Mouse (Mus musculus) cerebellum, adult 2 months (tissue): ENCODE measurements at regions not wholly inside any gene's neighbourhood (a gene's known extent, or its start where the extent isn't known, plus 50 kb on each side); places are given as distances from the start of the nearest gene placed in this dataset.

ENCODE experiments used
- DNase-seq, 2 experiments: peaks; one replicate each; pipeline ENCODE4 v3.0.0; 2021
- H3K27ac ChIP-seq: fragments of 200-500 bp; 2 replicates; pipeline ENCODE4 v1.5.1; 2012; ENCODE audit warnings: low read length, control low read depth, inconsistent platforms; ENCODE audit not compliant: insufficient read depth
- H3K27me3 ChIP-seq: fragments of 200-500 bp; 2 replicates; pipeline ENCODE4 v1.6.1; 2012; ENCODE audit warnings: inconsistent platforms, mild to moderate bottlenecking, low read length, moderate library complexity; ENCODE audit not compliant: control insufficient read depth, insufficient read depth
- H3K4me1 ChIP-seq: fragments of 200-500 bp; 2 replicates; pipeline ENCODE4 v1.6.1; 2011; ENCODE audit warnings: low read length; ENCODE audit not compliant: control insufficient read depth, insufficient read depth
- H3K4me3 ChIP-seq: fragments of 200-500 bp; replicated peaks from 2 replicates; pipeline ENCODE3; 2011; ENCODE audit warnings: mild to moderate bottlenecking, low read depth, low read length, control low read depth; ENCODE audit not compliant: insufficient read depth
- CTCF ChIP-seq: fragments of 200-500 bp; IDR thresholded peaks from 2 replicates; pipeline ENCODE4 v1.5.1; 2011; ENCODE audit warnings: low read depth, mild to moderate bottlenecking, control low read depth, low read length, moderate library complexity, borderline replicate concordance; ENCODE audit not compliant: insufficient read depth
- POLR2A ChIP-seq: fragments of 200-500 bp; IDR thresholded peaks from 2 replicates; pipeline ENCODE4 v1.6.1; 2011; ENCODE audit warnings: low read length, control low read depth, borderline replicate concordance; ENCODE audit not compliant: insufficient read depth
- WGBS: fragments of 180-500 bp; shearing (Covaris S2); methylation state at CpG from one replicate; pipeline ENCODE4 v1.1.7; 2018; 5-methylcytosine and 5-hydroxymethylcytosine counted together

- no peaks in the 10 kb centered on the region for H3K4me1 ChIP-seq
- H3K4me3 ChIP-seq, result no peak overlapping the region
- H3K27me3 ChIP-seq, result no peaks in the 10 kb centered on the region
- TF ChIP-seq CTCF (no peak), POLR2A (no peak)
- 91% methylated on average over 4 of the region's 4 CpGs for WGBS
- H3K27ac ChIP-seq, result no peak overlapping the region
- DNase-seq, result no peak
These were observed 127.1 kb downstream of the Slc38a4 start for GRCm38 (mm10) chr15:96928692-96929091.

- Histone ChIP-seq H3K27me3 (no peaks in the 10 kb centered on the region), H3K4me1 (no peaks in the 10 kb centered on the region), H3K4me3 (no peak overlapping the region), H3K27ac (no peak overlapping the region)
- 86% methylated on average over 4 of the region's 4 CpGs for WGBS
- TF ChIP-seq CTCF (no peak), POLR2A (no peak)
- no peak for DNase-seq
These were observed 128.1 kb downstream of the Slc38a4 start for GRCm38 (mm10) chr15:96927674-96928073.

GRCm38 (mm10) chr15:96926660-96927059 is 129.1 kb downstream of the Slc38a4 start:
- TF ChIP-seq POLR2A (no peak), CTCF (no peak)
- DNase-seq, result no peak
- Histone ChIP-seq H3K27ac (no peak overlapping the region), H3K4me1 (no peaks in the 10 kb centered on the region), H3K4me3 (no peak overlapping the region), H3K27me3 (no peaks in the 10 kb centered on the region)
- WGBS, result 23% methylated on average over 1 of the region's 1 CpGs

GRCm38 (mm10) chr15:96916586-96916985 is 139.2 kb downstream of the Slc38a4 start:
- no peak overlapping the region for H3K27ac ChIP-seq
- H3K4me1 ChIP-seq, result no peaks in the 10 kb centered on the region
- no peak for TF ChIP-seq CTCF
- TF ChIP-seq POLR2A, result no peak
- H3K27me3 ChIP-seq, result no peaks in the 10 kb centered on the region
- WGBS, result 75% methylated on average over 7 of the region's 7 CpGs
- H3K4me3 ChIP-seq, result no peak overlapping the region
- DNase-seq, result no peak

- Histone ChIP-seq H3K27ac (no peak overlapping the region), H3K4me3 (no peak overlapping the region), H3K4me1 (no peaks in the 10 kb centered on the region), H3K27me3 (no peaks in the 10 kb centered on the region)
- TF ChIP-seq POLR2A, result no peak
- TF ChIP-seq CTCF, result no peak
- WGBS, result 84% methylated on average over 10 of the region's 10 CpGs
- DNase-seq, result no peak
These were observed 140.2 kb downstream of the Slc38a4 start for GRCm38 (mm10) chr15:96915544-96915943.

- DNase-seq, result no peak
- TF ChIP-seq CTCF (no peak), POLR2A (no peak)
- Histone ChIP-seq H3K27ac (no peak overlapping the region), H3K4me3 (no peak overlapping the region), H3K4me1 (no peaks in the 10 kb centered on the region), H3K27me3 (no peaks in the 10 kb centered on the region)
- 91% methylated on average over 6 of the region's 6 CpGs for WGBS
These were observed 140.8 kb downstream of the Slc38a4 start for GRCm38 (mm10) chr15:96914988-96915387.

GRCm38 (mm10) chr15:96905520-96905919 is 150.2 kb downstream of the Slc38a4 start:
- Histone ChIP-seq H3K27ac (no peak overlapping the region), H3K4me1 (no peaks in the 10 kb centered on the region), H3K4me3 (no peak overlapping the region), H3K27me3 (no peaks in the 10 kb centered on the region)
- WGBS, result 89% methylated on average over 4 of the region's 4 CpGs
- DNase-seq, result no peak
- TF ChIP-seq CTCF (no peak), POLR2A (no peak)

- Histone ChIP-seq H3K27me3 (no peaks in the 10 kb centered on the region), H3K4me1 (no peaks in the 10 kb centered on the region), H3K4me3 (no peak overlapping the region), H3K27ac (no peak overlapping the region)
- TF ChIP-seq CTCF (no peak), POLR2A (no peak)
- no peak for DNase-seq
- 93% methylated on average over 3 of the region's 3 CpGs for WGBS
These were observed 152.3 kb downstream of the Slc38a4 start for GRCm38 (mm10) chr15:96903461-96903860.
